Mouse (Mus musculus) heart, embryonic 11.5 days (tissue): ENCODE data around the gene Dusp2. TPM values are rescaled to one million over a fixed set of nuclear protein-coding genes. Genes with fewer than 3 reads are reported as not detected.
A peak's percentile ranks its signal among the peaks of the same experiment; 100 is the strongest.

Experiments used
- ATAC-seq: fragments of 200-750 bp; cut with Nextera tagmentation; replicated peaks from 2 replicates; pipeline ENCODE4 v1.8.0; 2017; ENCODE audit warnings: moderate library complexity; ENCODE audit not compliant: insufficient number of reproducible peaks, low FRiP score, low TSS enrichment
- H3K27ac ChIP-seq: fragments of 300-500 bp; sonication (generic); 2 replicates; pipeline ENCODE4 v1.5.1; 2014; ENCODE audit warnings: mild to moderate bottlenecking, low read depth, low read length
- H3K27me3 ChIP-seq: fragments of 300-500 bp; sonication (generic); 2 replicates; pipeline ENCODE4 v1.6.1; 2014; ENCODE audit warnings: mild to moderate bottlenecking, low read length, mixed read lengths; ENCODE audit not compliant: control insufficient read depth, insufficient read depth
- H3K36me3 ChIP-seq: fragments of 300-500 bp; sonication (generic); 2 replicates; pipeline ENCODE4 v1.6.1; 2014; ENCODE audit warnings: mild to moderate bottlenecking, low read length, moderate library complexity, mixed read lengths; ENCODE audit not compliant: control insufficient read depth, insufficient read depth
- H3K4me1 ChIP-seq: fragments of 300-500 bp; sonication (generic); 2 replicates; pipeline ENCODE4 v1.6.1; 2014; ENCODE audit warnings: low read length; ENCODE audit not compliant: control insufficient read depth, insufficient read depth
- H3K4me2 ChIP-seq: fragments of 300-500 bp; sonication (generic); 2 replicates; pipeline ENCODE4 v1.6.1; 2014; ENCODE audit warnings: mild to moderate bottlenecking, moderate library complexity
- H3K4me3 ChIP-seq: fragments of 300-500 bp; sonication (generic); 2 replicates; pipeline ENCODE4 v1.5.1; 2014; ENCODE audit warnings: low read depth, low read length
- H3K9ac ChIP-seq: fragments of 300-500 bp; sonication (generic); 2 replicates; pipeline ENCODE4 v1.6.1; 2014; ENCODE audit warnings: mild to moderate bottlenecking, low read depth, low read length, moderate library complexity
- H3K9me3 ChIP-seq: fragments of 300-500 bp; sonication (generic); replicated peaks from 2 replicates; pipeline ENCODE4 v1.6.1; 2016; ENCODE audit warnings: low read length; ENCODE audit not compliant: control insufficient read depth
- WGBS: fragments of 180-500 bp; shearing (Covaris S2); extraction: QIAGEN DNeasy Blood & Tissue Kit; methylation state at CpG from one replicate; pipeline ENCODE4 v1.1.7; 2014; ENCODE audit not compliant: insufficient replicate concordance; 5-methylcytosine and 5-hydroxymethylcytosine counted together
- polyA plus RNA-seq: library from polyadenylated mRNA; unstranded; fragments of >200 nt; fragmentation: Nextera tagmentation; extraction: Ambion mirVana; gene quantifications from 2 replicates; pipeline ENCODE4 v1.2.1, GENCODE M21; 2014

The Dusp2 gene
- polyA plus RNA-seq, 1 experiment from 2014 or later, result 17.4 TPM

GRCm38 (mm10) chr2:127375087-127375486 lies 39.1 kb downstream of the Dusp2 start:
- no peak overlapping the region; the same call in 1 of the 2 replicates for H3K4me3 ChIP-seq
- no peaks in the 10 kb centered on the region for H3K36me3 ChIP-seq
- H3K4me2 ChIP-seq, result peak overlapping the region; percentile 41
- H3K27me3 ChIP-seq, result no peaks in the 10 kb centered on the region
- WGBS, result 42% methylated on average over 3 of the region's 3 CpGs
- H3K27ac ChIP-seq, result peak overlapping the region; percentile 64
- H3K9me3 ChIP-seq, result no peaks in the 10 kb centered on the region
- H3K4me1 ChIP-seq, result peaks cover 60% of the 10 kb centered on the region
- H3K9ac ChIP-seq, result peak overlapping the region; percentile 56; the same call in 1 of the 2 replicates
- ATAC-seq, result no peak

DNA sequence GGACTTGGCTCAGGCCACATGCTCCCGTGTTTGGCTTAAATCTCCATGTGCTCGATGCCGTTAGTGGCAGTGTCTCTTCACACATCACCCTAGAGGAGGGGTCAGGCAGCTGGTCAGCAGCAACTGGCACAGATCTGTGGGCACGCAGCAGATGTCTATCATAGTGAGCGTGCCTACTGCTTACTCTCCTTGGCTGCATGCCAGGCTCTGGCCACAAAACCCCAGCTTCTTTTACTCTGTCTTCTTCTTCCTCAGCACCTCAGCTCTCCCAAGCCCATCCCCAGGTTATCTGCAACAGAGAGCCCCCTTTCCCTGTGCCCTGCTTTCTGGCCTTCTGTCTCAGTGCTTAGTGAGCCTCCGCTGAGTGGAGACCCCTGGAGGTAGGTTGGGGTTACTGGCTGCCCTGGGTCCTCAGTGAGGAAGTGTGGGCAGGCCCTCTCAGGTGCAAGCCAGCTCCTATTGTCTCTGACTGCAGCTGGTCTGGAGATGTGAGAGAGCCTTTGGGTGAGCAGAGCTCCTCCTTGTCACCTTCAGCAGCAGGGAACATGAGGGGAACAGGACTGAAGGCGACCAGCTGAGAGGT lies 39.9 kb downstream of the Dusp2 start:
- ATAC-seq, result no peak
- H3K9me3 ChIP-seq, result no peaks in the 10 kb centered on the region
- H3K4me1 ChIP-seq, result peaks cover 52% of the 10 kb centered on the region
- H3K9ac ChIP-seq, result 0 out of 2 replicates have a peak overlapping the region, but pooled peaks have one; percentile 22
- H3K27ac ChIP-seq, result 0 out of 2 replicates have a peak overlapping the region, but pooled peaks have one; percentile 29
- peak overlapping the region; percentile 37 for H3K4me2 ChIP-seq
- H3K4me3 ChIP-seq, result no peak overlapping the region
- H3K36me3 ChIP-seq, result no peaks in the 10 kb centered on the region
- 56% methylated on average over 7 of the region's 7 CpGs for WGBS
- H3K27me3 ChIP-seq, result no peaks in the 10 kb centered on the region

- Histone ChIP-seq H3K9ac (no peak overlapping the region), H3K27ac (no peak overlapping the region)
Measured at GRCm38 (mm10) chr2:127376423-127377051, 40.6 kb downstream of the Dusp2 start.

GRCm38 (mm10) chr2:127377942-127378610 lies 42.1 kb downstream of the Dusp2 start:
- Histone ChIP-seq H3K9ac (0 out of 2 replicates have a peak overlapping the region, but pooled peaks have one; percentile 16), H3K27ac (no peak overlapping the region), H3K4me3 (no peak overlapping the region), H3K4me2 (no peak overlapping the region), H3K36me3 (no peaks in the 10 kb centered on the region), H3K27me3 (no peaks in the 10 kb centered on the region), H3K4me1 (peaks cover 39% of the 10 kb centered on the region), H3K9me3 (no peaks in the 10 kb centered on the region)
- 65% methylated on average over 7 of the region's 7 CpGs for WGBS
- no peak for ATAC-seq

More at GRCm38 (mm10) chr2:127376423-127377051, 40.6 kb downstream of the Dusp2 start:
- H3K4me2 ChIP-seq, result peak overlapping the region; percentile 37; the same call in 1 of the 2 replicates
- ATAC-seq, result no peak
- H3K9me3 ChIP-seq, result no peaks in the 10 kb centered on the region
- H3K27me3 ChIP-seq, result no peaks in the 10 kb centered on the region
- WGBS, result 79% methylated on average over 6 of the region's 6 CpGs
- H3K36me3 ChIP-seq, result no peaks in the 10 kb centered on the region
- H3K4me3 ChIP-seq, result no peak overlapping the region
- peaks cover 46% of the 10 kb centered on the region for H3K4me1 ChIP-seq

DNA sequence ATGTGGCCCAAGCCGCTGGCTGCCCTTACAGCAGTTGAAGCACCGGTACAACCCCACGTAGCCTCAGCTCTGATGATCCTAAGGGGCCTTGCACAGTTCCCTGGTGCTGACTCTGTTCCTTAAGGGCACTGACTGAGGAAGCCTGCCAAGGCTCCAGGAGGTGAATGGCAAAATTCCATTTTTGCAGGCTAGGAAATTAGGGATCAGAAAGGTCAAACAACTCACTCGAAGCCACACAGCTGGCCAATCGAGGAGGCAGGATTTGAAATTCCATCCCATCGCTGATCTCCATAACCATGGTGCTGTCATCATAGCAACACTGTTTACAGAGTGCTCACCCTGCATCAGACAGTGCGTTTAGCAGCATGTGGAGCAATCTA lies 42.6 kb downstream of the Dusp2 start:
- no peaks in the 10 kb centered on the region for H3K9me3 ChIP-seq
- 0 out of 2 replicates have a peak overlapping the region, but pooled peaks have one; percentile 16 for H3K9ac ChIP-seq
- no peak for ATAC-seq
- H3K36me3 ChIP-seq, result no peaks in the 10 kb centered on the region
- no peak overlapping the region for H3K27ac ChIP-seq
- H3K4me2 ChIP-seq, result no peak overlapping the region
- H3K4me1 ChIP-seq, result peaks cover 39% of the 10 kb centered on the region
- WGBS, result 68% methylated on average over 7 of the region's 7 CpGs
- no peak overlapping the region for H3K4me3 ChIP-seq
- no peaks in the 10 kb centered on the region for H3K27me3 ChIP-seq

DNA sequence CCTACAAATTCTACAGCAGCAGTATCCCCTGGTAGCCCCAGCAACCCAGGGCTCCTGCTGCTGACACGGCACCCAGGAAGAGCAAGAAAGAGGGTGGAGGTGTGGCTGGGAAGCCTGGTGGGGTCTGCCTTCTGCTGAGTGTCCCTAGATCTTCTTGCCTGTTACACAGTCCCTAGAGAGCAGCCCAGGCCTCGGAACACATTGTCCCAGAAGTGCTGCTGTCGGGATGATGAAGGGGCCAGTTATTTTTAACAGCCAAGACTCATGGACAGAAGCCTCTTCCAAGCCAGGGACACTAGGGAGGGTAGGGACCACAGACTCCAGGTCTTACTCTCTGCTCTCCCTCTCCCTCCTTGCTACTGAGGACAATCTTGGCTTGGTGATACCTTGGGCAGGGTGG lies 43.3 kb downstream of the Dusp2 start:
- H3K4me2 ChIP-seq, result no peak overlapping the region
- peaks cover 38% of the 10 kb centered on the region for H3K4me1 ChIP-seq
- H3K36me3 ChIP-seq, result no peaks in the 10 kb centered on the region
- no peak overlapping the region for H3K9ac ChIP-seq
- ATAC-seq, result no peak
- WGBS, result 40% methylated on average over 3 of the region's 3 CpGs
- no peak overlapping the region for H3K4me3 ChIP-seq
- H3K27ac ChIP-seq, result no peak overlapping the region
- no peaks in the 10 kb centered on the region for H3K27me3 ChIP-seq
- no peaks in the 10 kb centered on the region for H3K9me3 ChIP-seq

- H3K4me1 ChIP-seq, result peaks cover 8% of the 10 kb centered on the region
- H3K4me3 ChIP-seq, result no peak overlapping the region
- H3K27me3 ChIP-seq, result no peaks in the 10 kb centered on the region
- H3K9me3 ChIP-seq, result no peaks in the 10 kb centered on the region
- no peak overlapping the region for H3K27ac ChIP-seq
- 70% methylated on average over 7 of the region's 7 CpGs for WGBS
- ATAC-seq, result no peak
- H3K4me2 ChIP-seq, result no peak overlapping the region
- no peaks in the 10 kb centered on the region for H3K36me3 ChIP-seq
- H3K9ac ChIP-seq, result no peak overlapping the region
Measured at GRCm38 (mm10) chr2:127383881-127384280, 47.9 kb downstream of the Dusp2 start.

DNA sequence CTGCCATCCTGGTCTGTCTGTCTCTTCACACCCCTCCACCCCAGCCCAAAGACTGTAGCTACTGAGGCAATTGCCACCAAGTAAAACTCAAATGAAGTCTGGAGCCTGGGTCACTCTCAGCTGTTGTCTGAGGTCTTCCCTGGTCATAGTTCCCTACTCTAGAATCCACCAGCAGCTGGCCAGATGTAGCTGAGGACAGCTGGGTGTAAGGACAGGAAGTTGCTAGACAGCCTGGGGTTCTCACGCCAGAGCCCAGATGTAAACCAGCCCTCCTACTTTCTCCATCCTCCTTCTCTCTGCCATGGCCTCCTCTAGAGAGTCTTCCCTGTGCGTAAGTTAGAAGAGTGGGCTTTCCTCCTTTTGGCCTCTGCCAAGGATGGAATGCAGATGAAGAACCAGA lies 51.6 kb downstream of the Dusp2 start:
- ATAC-seq, result no peak
- Histone ChIP-seq H3K9ac (no peak overlapping the region), H3K27me3 (no peaks in the 10 kb centered on the region), H3K27ac (no peak overlapping the region), H3K9me3 (no peaks in the 10 kb centered on the region), H3K4me3 (no peak overlapping the region), H3K4me2 (no peak overlapping the region), H3K4me1 (no peaks in the 10 kb centered on the region), H3K36me3 (no peaks in the 10 kb centered on the region)
- WGBS, result 67% methylated on average over 2 of the region's 2 CpGs
